Mouse (Mus musculus) midbrain, embryonic 15.5 days (tissue): ENCODE results near the gene Negr1. TPM values are rescaled to one million over a fixed set of nuclear protein-coding genes. Genes with fewer than 3 reads are reported as not detected.

ENCODE experiments used
- ATAC-seq: fragments of 200-750 bp; cut with Nextera tagmentation; replicated peaks from 2 replicates; pipeline ENCODE4 v1.8.0; 2017; ENCODE audit warnings: moderate TSS enrichment
- H3K27ac ChIP-seq: fragments of 300-500 bp; sonication (generic); 2 replicates; pipeline ENCODE4 v1.5.1; 2015; ENCODE audit warnings: mild to moderate bottlenecking, inconsistent platforms
- H3K27me3 ChIP-seq: fragments of 300-500 bp; sonication (generic); replicated peaks from 2 replicates; pipeline ENCODE4 v1.6.1; 2015; ENCODE audit warnings: inconsistent platforms
- H3K36me3 ChIP-seq: fragments of 300-500 bp; sonication (generic); replicated peaks from 2 replicates; pipeline ENCODE4 v1.6.1; 2015; ENCODE audit warnings: inconsistent platforms
- H3K4me1 ChIP-seq: fragments of 300-500 bp; sonication (generic); 2 replicates; pipeline ENCODE4 v1.6.1; 2015; ENCODE audit warnings: inconsistent platforms
- H3K4me2 ChIP-seq: fragments of 300-500 bp; sonication (generic); 2 replicates; pipeline ENCODE4 v1.6.1; 2015; ENCODE audit warnings: inconsistent platforms, mild to moderate bottlenecking, moderate library complexity
- H3K4me3 ChIP-seq: fragments of 300-500 bp; sonication (generic); 2 replicates; pipeline ENCODE4 v1.5.1; 2015; ENCODE audit warnings: mild to moderate bottlenecking, inconsistent platforms
- H3K9ac ChIP-seq: fragments of 300-500 bp; sonication (generic); 2 replicates; pipeline ENCODE4 v1.6.1; 2015; ENCODE audit warnings: mild to moderate bottlenecking, inconsistent platforms
- H3K9me3 ChIP-seq: fragments of 300-500 bp; sonication (generic); 2 replicates; pipeline ENCODE4 v1.6.1; 2016; ENCODE audit warnings: inconsistent platforms
- WGBS: fragments of 180-500 bp; shearing (Covaris S2); methylation state at CpG from one replicate; pipeline ENCODE4 v1.1.7; 2015; ENCODE audit warnings: mixed read lengths; 5-methylcytosine and 5-hydroxymethylcytosine counted together
- polyA plus RNA-seq: library from polyadenylated mRNA; unstranded; fragments of >200 nt; fragmentation: Nextera tagmentation; extraction: Ambion mirVana; gene quantifications from 2 replicates; pipeline ENCODE4 v1.2.1, GENCODE M21; 2015

The Negr1 gene
- polyA plus RNA-seq, 1 experiment from 2014 or later: 69.4 TPM

DNA sequence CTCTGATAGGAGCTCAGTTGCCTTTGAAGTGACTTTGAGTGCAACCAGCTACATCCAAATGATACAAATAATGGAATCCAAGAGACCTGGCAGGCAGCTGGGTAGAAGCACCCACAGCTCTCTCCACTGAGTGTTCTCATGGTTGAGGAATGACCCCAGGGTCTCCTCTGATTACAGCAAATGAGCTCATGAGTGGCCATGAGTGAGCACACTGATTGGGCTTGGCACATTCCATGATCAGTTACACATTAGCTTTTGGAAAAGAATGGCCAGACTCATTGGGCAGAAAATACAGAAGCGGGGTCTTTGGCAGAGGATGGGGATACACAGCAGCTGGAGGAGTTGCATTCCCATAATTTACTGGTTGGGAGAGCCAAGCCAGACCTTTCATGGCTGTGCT lies 678.6 kb downstream of the Negr1 start:
- H3K27ac ChIP-seq: no peak overlapping the region
- H3K9ac ChIP-seq: no peak overlapping the region
- H3K36me3 ChIP-seq: no peaks in the 10 kb centered on the region
- H3K27me3 ChIP-seq: no peaks in the 10 kb centered on the region
- no peaks in the 10 kb centered on the region for H3K9me3 ChIP-seq
- WGBS: 100% methylated on average over 1 of the region's 1 CpGs
- H3K4me2 ChIP-seq: no peak overlapping the region
- no peaks in the 10 kb centered on the region for H3K4me1 ChIP-seq
- no peak overlapping the region for H3K4me3 ChIP-seq
- no peak for ATAC-seq

DNA sequence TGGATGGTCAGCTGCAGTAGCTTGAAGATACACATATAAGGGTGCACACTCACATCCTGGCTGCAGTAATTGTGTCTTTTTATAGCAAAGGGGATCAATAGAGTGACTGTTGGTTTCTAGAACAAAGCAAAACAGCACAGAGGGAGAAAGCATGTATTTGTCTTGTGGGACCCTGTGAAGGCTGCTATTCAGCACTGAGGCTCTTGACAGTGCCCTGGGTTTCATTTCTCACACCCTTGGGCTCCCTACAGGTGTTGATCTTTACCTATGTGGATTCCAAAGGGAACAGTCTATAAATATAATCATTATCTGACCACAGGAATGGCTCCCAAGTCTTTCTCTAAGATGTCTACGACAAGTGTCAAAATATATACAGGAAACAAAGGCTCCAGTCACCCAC lies 693.9 kb downstream of the Negr1 start:
- Histone ChIP-seq H3K27me3 (no peaks in the 10 kb centered on the region), H3K9ac (no peak overlapping the region), H3K4me2 (no peak overlapping the region), H3K36me3 (no peaks in the 10 kb centered on the region), H3K27ac (peak overlapping the region; percentile 60), H3K9me3 (no peaks in the 10 kb centered on the region), H3K4me1 (peaks cover 7% of the 10 kb centered on the region), H3K4me3 (no peak overlapping the region)
- 37% methylated on average over 1 of the region's 1 CpGs for WGBS
- no peak; the same call in 1 of the 2 replicates for ATAC-seq

DNA sequence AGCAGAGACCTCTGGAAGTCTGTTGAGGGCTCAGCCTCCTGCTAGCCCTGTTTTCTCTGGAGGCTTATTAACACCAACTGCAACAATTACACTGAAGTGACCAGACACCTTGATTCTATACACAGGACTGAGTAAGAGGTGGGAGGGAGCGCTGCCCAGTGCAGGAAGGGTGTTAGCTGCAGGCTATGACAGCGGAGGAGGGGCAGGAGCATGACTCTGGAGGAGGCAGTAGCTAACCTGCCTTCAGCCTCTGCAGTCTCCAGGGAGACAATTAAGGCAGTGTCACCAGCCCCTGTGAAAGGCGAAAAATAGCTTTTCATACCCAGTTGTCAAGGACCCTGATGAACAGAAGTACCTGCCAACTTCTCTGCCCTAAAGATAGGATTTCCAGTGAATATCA lies 694.3 kb downstream of the Negr1 start:
- peak; percentile 88 for ATAC-seq

DNA sequence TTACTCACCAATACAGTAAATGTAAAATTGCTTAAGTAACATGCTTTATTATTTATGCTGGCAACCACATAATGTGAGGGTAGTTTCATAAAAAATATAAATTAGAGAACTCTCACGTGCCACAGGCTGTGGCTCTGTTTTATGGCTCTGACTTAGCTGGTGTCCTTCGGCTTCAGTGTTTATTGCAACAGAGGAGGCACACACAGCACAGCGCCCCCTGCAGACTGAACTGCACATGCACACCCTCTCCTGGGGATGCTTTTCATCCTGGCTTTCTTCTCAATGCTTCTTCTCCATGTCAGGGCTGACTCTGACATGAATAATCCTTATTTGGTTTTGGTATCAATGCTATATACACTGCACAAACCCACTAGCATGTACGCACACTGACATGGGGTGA lies 707.1 kb downstream of the Negr1 start:
- H3K9ac ChIP-seq: no peak overlapping the region
- no peaks in the 10 kb centered on the region for H3K9me3 ChIP-seq
- H3K4me2 ChIP-seq: no peak overlapping the region
- H3K27me3 ChIP-seq: no peaks in the 10 kb centered on the region
- no peaks in the 10 kb centered on the region for H3K4me1 ChIP-seq
- no peaks in the 10 kb centered on the region for H3K36me3 ChIP-seq
- no peak overlapping the region for H3K27ac ChIP-seq
- no peak overlapping the region for H3K4me3 ChIP-seq
- no peak for ATAC-seq
- 72% methylated on average over 4 of the region's 4 CpGs for WGBS

More for the DNA sequence above, 694.3 kb downstream of the Negr1 start:
- Histone ChIP-seq H3K36me3 (no peaks in the 10 kb centered on the region), H3K27me3 (no peaks in the 10 kb centered on the region), H3K27ac (peak overlapping the region; percentile 60), H3K4me1 (peaks cover 7% of the 10 kb centered on the region), H3K4me3 (no peak overlapping the region), H3K4me2 (no peak overlapping the region), H3K9me3 (no peaks in the 10 kb centered on the region), H3K9ac (no peak overlapping the region)
- WGBS: 34% methylated on average over 3 of the region's 3 CpGs

DNA sequence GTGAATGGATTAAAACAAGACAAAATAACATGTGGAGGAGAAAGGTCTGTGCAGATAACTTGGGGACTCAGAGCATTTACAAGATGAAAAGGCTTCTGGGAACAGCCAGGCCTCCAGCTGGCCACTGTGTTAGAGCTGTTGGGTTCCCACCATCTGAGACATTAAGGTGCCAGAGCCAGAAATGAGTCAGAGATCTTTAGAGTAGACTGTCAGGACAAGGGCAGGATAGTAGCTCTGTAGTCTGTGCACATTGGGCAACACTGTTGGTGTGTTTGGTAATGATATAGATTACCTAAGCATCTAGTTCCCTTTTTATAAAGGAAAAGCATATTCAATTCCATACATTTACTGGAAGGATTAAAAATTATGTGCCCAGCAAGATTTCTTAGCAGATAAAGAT lies 710.8 kb downstream of the Negr1 start:
- H3K4me2 ChIP-seq: no peak overlapping the region
- no peak overlapping the region for H3K9ac ChIP-seq
- H3K9me3 ChIP-seq: no peaks in the 10 kb centered on the region
- no peaks in the 10 kb centered on the region for H3K27me3 ChIP-seq
- no peak overlapping the region for H3K4me3 ChIP-seq
- no peak overlapping the region for H3K27ac ChIP-seq
- ATAC-seq: no peak
- no peaks in the 10 kb centered on the region for H3K36me3 ChIP-seq
- H3K4me1 ChIP-seq: no peaks in the 10 kb centered on the region

DNA sequence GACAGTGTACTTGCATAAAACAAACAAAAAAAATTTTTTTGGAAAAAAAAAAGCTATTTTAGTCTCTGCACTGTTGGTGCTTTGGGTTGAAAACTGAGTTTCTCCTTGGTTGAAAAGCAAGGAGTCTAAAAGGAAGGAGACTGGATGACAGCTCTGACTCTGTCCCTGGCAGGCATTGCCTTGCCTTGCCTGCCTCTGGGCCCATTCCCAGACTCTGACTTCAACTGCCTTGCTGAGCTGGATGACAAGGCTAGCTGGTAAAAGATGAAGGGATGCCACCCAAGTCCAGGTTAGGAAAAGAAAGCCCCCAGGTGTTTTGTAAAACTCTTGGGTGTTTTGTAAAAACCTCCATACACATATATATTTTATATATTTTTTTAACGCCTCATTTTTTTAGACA lies 712.5 kb downstream of the Negr1 start:
- H3K27ac ChIP-seq: no peak overlapping the region
- no peaks in the 10 kb centered on the region for H3K9me3 ChIP-seq
- H3K4me2 ChIP-seq: no peak overlapping the region
- 89% methylated on average over 1 of the region's 1 CpGs for WGBS
- H3K36me3 ChIP-seq: no peaks in the 10 kb centered on the region
- H3K9ac ChIP-seq: no peak overlapping the region
- no peaks in the 10 kb centered on the region for H3K27me3 ChIP-seq
- ATAC-seq: no peak
- no peaks in the 10 kb centered on the region for H3K4me1 ChIP-seq
- H3K4me3 ChIP-seq: no peak overlapping the region

DNA sequence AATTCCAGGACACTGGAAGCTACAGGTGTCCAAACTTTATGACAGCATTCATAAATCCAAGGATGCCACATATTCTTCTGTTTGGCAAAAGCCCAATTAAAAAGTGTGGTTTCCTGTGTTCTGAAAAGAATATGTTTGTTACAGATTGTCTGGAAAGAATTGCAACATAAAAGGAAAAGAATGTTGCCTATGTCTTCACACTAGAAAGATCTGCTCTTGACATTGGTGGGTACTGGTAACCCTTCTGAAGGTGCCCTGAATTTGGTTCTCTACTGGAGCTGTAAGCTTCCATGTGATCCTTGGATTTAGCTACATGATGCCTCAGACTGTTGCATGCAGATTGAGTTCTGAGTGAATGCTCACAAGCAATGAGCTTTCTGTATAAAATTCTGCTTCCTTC lies 718.1 kb downstream of the Negr1 start:
- Histone ChIP-seq H3K4me2 (no peak overlapping the region), H3K4me1 (no peaks in the 10 kb centered on the region), H3K9ac (no peak overlapping the region), H3K4me3 (no peak overlapping the region), H3K9me3 (no peaks in the 10 kb centered on the region), H3K36me3 (no peaks in the 10 kb centered on the region), H3K27ac (no peak overlapping the region), H3K27me3 (no peaks in the 10 kb centered on the region)
- ATAC-seq: no peak

DNA sequence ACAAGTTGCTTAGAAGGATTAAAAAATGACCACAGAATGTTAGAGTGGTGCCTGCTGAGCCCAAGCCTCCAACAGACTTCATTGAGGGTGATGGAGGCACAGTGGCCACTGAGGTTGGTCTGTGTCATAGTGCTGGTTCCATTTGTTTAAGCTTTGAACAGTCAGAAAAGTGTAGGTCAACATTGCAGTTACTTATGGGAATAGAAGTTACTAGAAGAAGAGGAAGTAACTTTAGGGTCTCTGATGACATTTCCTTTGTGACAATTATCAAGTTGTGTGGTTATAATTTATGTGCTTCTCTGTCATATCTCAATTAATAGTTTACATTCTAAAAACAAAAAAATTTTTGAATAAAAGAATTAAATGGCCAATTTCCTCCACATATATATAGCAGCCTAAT lies 719.7 kb downstream of the Negr1 start:
- Histone ChIP-seq H3K4me2 (no peak overlapping the region), H3K4me1 (no peaks in the 10 kb centered on the region), H3K9me3 (no peaks in the 10 kb centered on the region), H3K36me3 (no peaks in the 10 kb centered on the region), H3K9ac (no peak overlapping the region), H3K4me3 (no peak overlapping the region), H3K27me3 (no peaks in the 10 kb centered on the region), H3K27ac (no peak overlapping the region)
- no peak for ATAC-seq

DNA sequence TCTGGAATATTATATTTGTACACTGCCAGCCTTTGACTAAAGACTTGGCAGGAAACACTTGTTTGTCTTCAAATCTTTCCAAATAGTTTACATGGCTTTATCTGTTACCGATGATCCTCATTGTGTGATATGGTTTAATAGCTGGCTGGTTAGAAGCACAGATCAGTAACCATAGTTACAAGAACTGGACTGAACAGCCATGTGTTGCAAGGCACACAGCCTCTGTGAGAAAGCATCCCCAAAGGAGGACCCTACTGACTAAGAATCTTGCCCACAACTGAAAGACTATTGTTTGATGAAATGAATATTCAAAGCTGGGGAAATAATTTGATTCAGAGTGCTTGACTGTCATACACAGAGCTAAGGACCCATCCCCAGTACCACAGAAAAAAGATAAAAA lies 729.7 kb downstream of the Negr1 start:
- Histone ChIP-seq H3K4me3 (no peak overlapping the region), H3K9ac (no peak overlapping the region), H3K36me3 (no peaks in the 10 kb centered on the region), H3K4me2 (no peak overlapping the region), H3K27ac (no peak overlapping the region), H3K4me1 (peaks cover 5% of the 10 kb centered on the region; the same call in 1 of the 2 replicates), H3K9me3 (no peaks in the 10 kb centered on the region), H3K27me3 (no peaks in the 10 kb centered on the region)
- 18% methylated on average over 1 of the region's 1 CpGs for WGBS
- peak; percentile 84; the same call in 1 of the 2 replicates for ATAC-seq

DNA sequence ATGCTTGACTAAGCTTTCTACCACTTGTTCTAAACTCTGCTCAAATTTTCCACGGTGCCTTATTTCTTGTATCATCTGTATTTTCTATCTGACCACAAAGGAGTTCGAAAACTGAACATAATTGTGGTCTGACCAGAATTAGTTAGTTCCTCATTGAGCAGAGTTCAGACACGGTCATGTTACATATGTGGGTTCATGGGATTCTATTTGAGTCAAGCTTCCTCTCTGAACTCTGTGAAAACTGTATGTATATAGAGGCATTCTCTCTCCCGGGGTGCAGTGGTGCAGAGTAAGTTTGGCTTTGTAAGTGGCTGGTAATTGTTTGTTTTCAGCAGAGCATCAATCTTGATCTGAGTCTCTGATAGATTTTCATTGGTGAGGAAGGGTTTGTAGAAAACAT lies 735.6 kb downstream of the Negr1 start:
- H3K27ac ChIP-seq: no peak overlapping the region
- H3K4me1 ChIP-seq: 0 out of 2 replicates have a peak, but pooled peaks cover 3% of the 10 kb centered on the region
- no peak overlapping the region for H3K9ac ChIP-seq
- H3K4me3 ChIP-seq: no peak overlapping the region
- H3K36me3 ChIP-seq: no peaks in the 10 kb centered on the region
- no peak overlapping the region for H3K4me2 ChIP-seq
- 38% methylated on average over 4 of the region's 4 CpGs for WGBS
- H3K27me3 ChIP-seq: no peaks in the 10 kb centered on the region
- no peak for ATAC-seq
- H3K9me3 ChIP-seq: no peaks in the 10 kb centered on the region

DNA sequence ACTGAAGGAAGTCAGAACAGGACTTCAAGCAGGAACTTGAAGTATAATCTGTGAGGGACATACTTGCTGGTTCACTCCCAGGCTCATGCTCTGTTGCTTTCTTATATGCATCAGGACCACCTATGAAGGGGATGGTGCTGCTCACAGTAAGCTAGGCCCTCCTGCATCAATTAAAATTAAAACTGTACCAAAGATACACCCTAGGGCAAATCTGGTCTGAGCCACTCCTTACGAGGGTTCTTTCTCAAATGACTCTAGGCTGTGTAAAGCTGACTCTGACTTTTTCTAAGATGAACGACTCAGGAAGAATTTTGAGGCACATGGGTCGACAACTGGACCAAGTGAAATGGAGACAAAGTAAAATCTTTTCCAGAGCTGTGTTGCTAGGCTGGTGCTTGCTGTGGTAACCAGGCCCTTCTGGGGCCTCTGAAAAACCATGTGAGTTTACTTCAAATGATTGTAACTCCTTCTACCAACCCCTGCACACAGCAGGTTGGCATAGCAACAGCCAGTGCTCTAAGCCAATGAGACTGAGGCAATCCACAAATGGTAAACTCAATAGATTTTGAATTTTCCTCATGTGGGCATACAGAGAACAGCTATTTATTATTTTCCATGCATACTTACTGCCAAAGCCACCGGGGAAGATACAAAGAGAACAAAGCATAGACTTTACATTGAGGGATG lies 742.0 kb downstream of the Negr1 start:
- no peak overlapping the region for H3K9ac ChIP-seq
- WGBS: 66% methylated on average over 4 of the region's 4 CpGs
- no peaks in the 10 kb centered on the region for H3K36me3 ChIP-seq
- H3K4me1 ChIP-seq: no peaks in the 10 kb centered on the region
- H3K4me2 ChIP-seq: no peak overlapping the region
- no peaks in the 10 kb centered on the region for H3K9me3 ChIP-seq
- peak; percentile 82 for ATAC-seq
- H3K27me3 ChIP-seq: no peaks in the 10 kb centered on the region
- no peak overlapping the region for H3K4me3 ChIP-seq
- H3K27ac ChIP-seq: no peak overlapping the region

DNA sequence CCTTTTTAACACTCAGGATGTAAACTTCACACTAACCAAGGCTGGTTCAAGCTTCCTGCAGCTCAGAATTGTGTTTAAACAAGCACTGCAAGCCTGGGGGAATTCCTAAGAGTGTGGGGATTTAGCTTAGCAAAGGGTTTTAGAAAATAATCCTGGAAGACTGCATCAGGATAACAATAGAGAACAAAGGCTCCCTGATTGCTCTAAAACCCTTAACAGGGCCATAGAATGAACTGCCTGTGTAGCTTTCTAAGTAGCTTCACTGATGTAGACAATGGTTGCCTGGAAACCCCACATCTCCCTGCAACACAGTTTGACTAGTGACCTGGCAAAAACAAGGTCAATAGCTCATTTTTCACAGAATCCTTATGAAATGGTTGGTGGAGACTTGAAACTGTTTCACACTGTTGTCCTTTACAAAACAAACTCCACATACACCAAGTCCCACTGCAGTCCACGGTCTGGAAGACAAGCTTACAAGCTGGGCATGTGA lies 759.5 kb downstream of the Negr1 start:
- Histone ChIP-seq H3K9ac (no peak overlapping the region), H3K4me2 (no peak overlapping the region), H3K36me3 (no peaks in the 10 kb centered on the region), H3K4me3 (no peak overlapping the region), H3K9me3 (no peaks in the 10 kb centered on the region), H3K27ac (peak overlapping the region; percentile 2; the same call in 1 of the 2 replicates), H3K27me3 (no peaks in the 10 kb centered on the region; the same call in 1 of the 2 replicates), H3K4me1 (peaks cover 10% of the 10 kb centered on the region)
- WGBS: 3% methylated on average over 1 of the region's 1 CpGs
- peak; percentile 83 for ATAC-seq

DNA sequence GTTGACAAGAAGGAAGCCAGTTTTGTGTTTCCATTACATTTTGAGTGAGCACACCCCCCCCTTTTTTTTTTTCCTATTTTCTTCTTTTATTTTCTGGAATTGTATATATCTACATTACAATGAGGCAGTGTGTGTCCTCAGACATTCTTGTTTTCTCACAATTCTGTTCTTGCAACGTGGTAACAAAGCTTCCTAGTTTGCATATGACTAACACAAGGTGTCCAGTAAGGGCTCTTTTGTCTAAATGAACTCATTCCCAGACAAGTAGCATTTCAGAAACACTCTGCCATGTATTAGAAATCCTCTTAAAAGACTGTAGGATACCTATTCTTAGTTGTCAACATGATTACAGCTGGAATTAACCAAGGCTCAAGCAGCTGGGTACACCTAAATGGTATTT lies 760.2 kb downstream of the Negr1 start:
- Histone ChIP-seq H3K9ac (no peak overlapping the region), H3K4me1 (peaks cover 10% of the 10 kb centered on the region), H3K4me2 (no peak overlapping the region), H3K27me3 (peaks cover 1% of the 10 kb centered on the region; the same call in 1 of the 2 replicates), H3K9me3 (no peaks in the 10 kb centered on the region), H3K36me3 (no peaks in the 10 kb centered on the region), H3K4me3 (no peak overlapping the region), H3K27ac (no peak overlapping the region)
- WGBS: 6% methylated on average over 1 of the region's 1 CpGs
- no peak for ATAC-seq
